Mouse (Mus musculus): ENCODE measurements around the gene Nkx2-3. TPM values are rescaled to one million over a fixed set of nuclear protein-coding genes. Genes with fewer than 3 reads are reported as not detected.
A peak's percentile ranks its signal among the peaks of the same experiment; 100 is the strongest.

The Nkx2-3 gene
- total RNA-seq, 2 experiments from 2014 or later = 0.28 TPM; not detected in 1

- DNase-seq (ENCODE audit: low spot score in 2 of 2) = no peak
Measured at GRCm38 (mm10) chr19:43617761-43618349, 5.7 kb downstream of the Nkx2-3 start.

DNA sequence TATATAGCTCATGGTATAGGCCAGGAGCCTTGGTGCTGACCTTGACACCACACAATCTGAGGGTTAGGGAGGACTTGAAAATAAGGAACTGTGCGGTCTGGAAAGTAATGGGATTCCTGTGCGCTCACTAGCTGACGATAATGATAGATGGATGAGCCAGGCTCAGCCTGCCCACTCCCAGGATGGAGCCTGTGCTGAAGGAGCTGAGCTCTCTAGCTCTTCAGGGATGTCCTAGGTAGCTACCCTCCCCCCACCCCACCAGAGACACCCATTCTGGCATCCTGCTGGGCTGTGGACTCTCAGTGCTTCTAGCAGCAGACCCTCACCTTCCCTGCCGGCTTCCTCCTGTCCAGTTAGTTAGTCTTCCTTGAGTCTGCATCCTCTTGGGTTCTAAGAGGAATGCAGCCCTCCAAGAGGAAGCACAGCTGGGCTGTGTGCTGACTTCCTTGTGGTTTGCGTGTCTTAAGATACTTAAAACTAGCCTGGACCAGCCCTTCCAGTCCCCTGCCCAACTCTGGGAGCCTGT lies 6.4 kb downstream of the Nkx2-3 start:
- DNase-seq (ENCODE audit: low spot score in 2 of 2) = no peak

DNA sequence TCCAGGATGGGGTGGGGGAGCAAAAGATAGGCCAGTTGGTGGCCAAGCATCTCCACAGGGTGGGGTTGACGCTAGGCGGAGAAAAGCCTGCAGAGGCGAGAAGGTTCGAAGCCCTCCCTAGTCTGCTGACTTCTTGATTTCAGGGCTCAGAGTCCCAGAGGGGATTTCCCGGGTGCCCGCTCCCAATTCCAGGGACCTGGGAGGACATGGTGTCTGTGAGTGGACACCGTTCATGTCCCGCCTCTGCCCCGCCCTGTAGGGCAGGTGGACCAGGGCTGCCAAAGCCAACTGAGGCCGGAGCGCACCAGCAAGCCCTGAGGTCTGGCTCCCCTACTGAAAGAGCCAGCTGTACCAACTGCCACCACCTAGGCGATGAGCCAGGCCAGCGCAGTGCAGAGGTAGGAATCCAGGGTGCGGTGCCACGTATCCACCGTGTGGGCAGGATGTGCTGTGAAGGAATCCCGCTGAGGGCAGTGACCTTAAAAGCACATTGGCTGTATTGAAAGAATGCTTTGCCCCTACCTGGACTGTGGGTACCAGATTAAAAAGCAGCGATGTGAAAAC lies 7.9 kb downstream of the Nkx2-3 start:
- DNase-seq (ENCODE audit: low spot score in 2 of 2) = no peak

DNA sequence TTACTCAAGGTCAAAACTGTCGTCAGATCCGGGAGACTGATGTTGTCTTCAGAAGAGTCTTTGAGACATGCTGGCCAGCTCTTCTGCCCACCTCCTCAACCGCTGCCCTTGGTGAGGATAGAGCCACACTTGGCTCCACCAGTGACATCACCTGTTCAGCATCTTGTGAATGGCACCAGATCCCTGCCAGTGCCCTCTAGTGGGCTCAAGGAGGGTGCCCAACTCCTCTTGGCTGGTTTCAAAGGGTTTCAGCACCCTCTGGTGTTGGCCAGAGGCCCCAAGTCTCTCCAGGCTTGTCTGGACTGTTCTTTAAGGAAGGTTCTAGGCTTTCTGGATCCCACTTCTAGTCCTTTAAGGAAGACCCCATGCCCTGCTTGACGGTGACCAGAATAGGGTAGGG lies 11.8 kb downstream of the Nkx2-3 start:
- peak in 1 of 2 experiments; percentile 52 for DNase-seq (ENCODE audit: low spot score in 2 of 2)

DNA sequence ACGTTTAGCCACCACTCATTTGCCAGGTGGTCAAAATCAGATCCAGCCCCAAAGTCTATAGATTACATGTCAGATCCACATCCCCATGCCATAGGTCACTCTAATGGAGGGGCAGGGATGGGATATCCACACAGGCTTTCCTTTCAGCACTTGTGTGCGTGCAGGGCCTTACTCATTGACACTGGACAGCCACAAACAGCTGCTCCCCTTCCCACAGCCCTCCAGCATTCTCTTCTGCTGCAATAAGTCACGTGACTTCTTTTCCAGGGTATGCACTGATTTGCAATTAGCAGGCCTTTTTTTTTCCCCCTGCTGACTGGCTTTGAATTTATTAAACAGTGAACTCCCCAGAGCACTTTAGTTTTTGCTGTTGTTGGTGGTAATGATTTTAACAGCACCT lies 14.0 kb downstream of the Nkx2-3 start:
- no peak for DNase-seq (ENCODE audit: low spot score in 2 of 2)

- DNase-seq (ENCODE audit: low spot score in 2 of 2) = no peak
Measured at GRCm38 (mm10) chr19:43627345-43627744, 15.2 kb downstream of the Nkx2-3 start.

DNA sequence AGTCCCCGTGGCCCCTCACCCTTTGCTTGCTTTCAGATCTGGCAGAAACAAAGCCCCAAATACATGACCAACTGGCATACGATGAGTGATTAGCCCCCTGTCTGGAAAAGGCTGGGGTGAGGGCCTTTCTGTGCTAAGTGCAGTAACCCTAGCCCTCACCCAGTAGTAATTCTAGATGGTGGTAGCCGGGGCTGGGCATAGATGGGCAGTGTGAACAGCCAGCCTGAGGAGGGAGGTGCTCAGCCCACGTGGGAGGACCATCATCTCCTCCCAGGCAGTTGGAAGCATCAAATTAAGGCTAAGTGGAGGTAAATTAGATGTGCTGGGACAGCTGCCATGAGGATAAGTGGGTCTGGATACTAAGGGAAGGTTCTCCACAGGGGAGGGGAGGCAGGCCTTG lies 17.0 kb downstream of the Nkx2-3 start:
- no peak for DNase-seq (ENCODE audit: low spot score in 2 of 2)

DNA sequence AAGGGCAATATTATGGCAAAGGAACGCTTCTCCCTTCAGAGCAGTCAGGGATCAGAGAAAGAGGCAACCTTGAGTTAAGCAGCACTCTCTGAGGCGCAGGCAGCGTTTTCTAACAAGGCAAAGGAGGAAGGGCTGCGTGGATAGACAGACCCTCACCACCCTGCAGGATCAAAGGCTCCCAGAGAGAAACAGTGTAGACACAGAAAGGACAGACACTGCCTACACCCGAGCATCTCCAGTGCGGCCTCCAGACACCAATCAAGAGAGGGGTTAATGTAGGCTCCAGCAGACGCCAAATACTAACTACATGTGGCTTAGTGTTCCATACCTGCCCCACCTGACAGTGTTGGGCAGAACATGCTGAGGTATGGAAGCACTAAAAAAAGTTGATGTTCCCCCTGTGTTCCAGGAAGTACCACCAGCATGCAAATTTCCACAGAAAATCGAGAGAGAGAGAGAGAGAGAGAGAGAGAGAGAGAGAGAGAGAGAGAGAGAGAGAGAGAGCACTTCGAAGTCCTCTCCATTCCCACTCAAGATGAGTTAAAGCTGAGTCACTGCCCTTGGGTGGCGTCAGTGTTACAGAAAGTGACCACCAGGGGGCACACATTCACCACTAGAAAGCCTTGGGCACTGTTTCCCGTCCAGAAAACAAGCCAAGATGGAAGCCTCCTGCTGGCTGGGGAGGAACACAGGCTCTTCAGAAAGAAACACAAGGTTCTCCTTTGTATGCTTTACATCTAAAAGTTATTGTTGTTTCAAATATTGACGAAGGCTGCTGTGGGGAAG lies 18.5 kb downstream of the Nkx2-3 start:
- peak; percentile 53 to 65 for DNase-seq (ENCODE audit: low spot score in 2 of 2)

DNA sequence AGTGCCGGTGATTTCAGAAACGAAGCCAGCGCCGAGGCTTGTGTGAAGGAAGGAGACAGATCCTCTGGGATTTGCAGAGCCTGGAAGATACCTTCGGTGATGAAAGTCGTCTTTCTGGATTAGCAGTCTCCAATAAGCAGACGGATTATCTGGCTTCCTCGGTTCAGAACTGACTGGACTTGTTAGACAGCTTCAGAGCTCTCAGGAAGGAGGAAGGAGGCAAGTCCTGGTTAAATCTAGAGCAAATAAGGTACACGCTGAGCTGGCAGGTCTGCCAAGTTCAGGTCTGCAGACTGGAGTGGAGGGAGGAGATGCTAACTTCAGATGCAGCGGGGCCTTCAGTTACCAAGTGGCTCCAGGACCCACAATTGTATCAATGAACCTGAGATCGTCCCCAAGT lies 29.7 kb downstream of the Nkx2-3 start:
- no peak for DNase-seq (ENCODE audit: low spot score in 2 of 2)

GRCm38 (mm10) chr19:43642843-43643242 lies 30.7 kb downstream of the Nkx2-3 start:
- no peak for DNase-seq (ENCODE audit: low spot score in 2 of 2)

GRCm38 (mm10) chr19:43645508-43645907 lies 33.4 kb downstream of the Nkx2-3 start:
- no peak for DNase-seq (ENCODE audit: low spot score in 2 of 2)

DNA sequence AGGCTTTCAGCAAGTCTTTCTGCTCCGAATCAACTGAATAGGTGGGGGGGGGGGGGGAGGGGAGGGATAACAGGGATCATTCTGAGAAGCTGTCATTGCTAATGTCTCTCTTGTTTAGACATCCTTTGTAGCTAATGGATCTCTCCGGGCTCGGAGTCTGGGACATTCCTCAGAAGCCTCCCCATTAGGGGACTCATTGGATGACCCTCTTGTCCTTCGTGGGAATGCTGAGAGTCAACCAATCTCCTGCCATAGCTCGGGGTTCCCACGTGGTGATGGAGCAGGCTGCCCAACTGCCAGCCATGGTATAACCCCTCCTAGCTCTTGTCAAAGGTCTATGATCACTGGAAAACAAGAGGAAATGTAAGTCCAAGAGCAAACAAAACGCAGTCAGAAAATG lies 34.7 kb downstream of the Nkx2-3 start:
- no peak for DNase-seq (ENCODE audit: low spot score in 2 of 2)

DNA sequence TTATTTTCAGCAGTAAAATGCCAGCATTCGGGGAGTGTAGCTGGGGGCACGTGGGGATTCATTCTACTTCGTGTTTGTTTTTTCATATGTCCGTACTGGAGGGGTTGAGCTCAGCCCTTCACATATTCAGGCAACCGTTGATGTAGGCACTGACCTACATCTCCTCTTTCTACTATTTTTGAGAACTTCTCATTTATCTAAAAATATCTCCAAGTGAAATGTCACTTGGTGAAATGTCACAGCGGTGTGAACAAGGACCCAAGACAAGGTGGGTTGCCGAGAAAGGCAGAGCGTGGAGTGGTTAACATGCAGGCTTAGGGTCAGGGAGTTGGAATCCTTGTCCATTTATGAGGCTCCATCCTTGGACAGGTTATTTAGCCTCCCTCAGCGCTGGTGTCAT lies 35.1 kb downstream of the Nkx2-3 start:
- DNase-seq (ENCODE audit: low spot score in 2 of 2) = no peak

GRCm38 (mm10) chr19:43648343-43648742 lies 36.2 kb downstream of the Nkx2-3 start:
- DNase-seq (ENCODE audit: low spot score in 2 of 2) = no peak

GRCm38 (mm10) chr19:43651241-43651785 lies 39.2 kb downstream of the Nkx2-3 start:
- DNase-seq (ENCODE audit: low spot score in 2 of 2) = no peak

DNA sequence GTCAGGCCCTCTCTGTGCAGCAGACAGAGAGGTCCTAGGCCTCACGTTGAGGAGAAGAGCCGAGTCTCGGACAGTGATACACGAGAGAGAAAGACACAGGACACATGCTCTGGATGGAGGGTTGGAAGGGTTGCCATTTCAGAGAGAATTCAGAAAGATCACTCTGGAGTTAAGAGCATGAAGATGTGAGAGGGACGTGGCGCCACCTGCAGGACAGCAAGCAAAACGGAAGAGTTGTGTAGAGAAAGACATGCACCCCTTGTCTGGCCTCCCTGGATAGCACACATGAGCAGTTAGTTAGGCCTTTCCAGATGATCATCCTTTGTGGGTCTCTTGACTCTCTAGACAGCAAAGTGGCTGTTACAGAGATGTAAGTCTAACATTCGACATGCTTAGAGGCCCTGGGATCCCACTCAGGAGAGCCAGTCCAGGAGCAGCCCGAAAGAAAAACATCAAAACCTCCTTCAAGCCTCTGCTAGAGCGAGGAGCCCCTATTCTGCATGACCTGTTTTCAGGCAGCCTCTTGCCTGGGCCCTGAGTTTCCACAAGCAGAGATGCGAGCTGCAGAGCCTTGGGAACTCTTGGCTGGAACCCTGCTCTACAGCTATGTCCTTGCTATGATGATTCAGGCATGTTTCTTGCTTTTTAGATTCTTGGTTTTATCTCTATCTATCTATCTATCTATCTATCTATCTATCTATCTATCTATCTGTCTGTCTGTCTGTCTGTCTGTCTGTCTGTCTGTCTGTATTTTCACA lies 43.8 kb downstream of the Nkx2-3 start:
- DNase-seq (ENCODE audit: low spot score in 2 of 2) = peak in 1 of 2 experiments; percentile 52

GRCm38 (mm10) chr19:43659632-43660031 lies 47.5 kb downstream of the Nkx2-3 start:
- DNase-seq (ENCODE audit: low spot score in 2 of 2) = no peak

DNA sequence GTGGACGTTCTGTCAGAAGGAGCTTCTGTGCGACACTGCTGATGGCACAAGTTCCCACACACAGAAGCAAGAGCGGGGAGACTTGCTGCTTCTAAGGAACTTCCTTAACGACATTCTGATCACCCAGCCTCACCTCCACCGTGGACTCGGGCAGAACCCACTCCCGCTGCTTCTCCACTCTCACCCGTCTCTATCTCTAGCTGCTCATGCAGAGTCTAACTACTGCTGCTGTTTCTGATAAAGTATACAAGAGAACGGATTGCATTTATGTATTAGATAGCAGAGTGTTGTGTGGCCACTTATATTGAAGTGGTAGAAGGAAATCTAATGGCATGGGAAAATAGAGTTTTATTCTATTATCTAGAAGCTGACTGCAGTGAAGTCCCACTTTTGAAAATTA lies 48.6 kb downstream of the Nkx2-3 start:
- no peak for DNase-seq (ENCODE audit: low spot score in 2 of 2)

- DNase-seq (ENCODE audit: low spot score in 2 of 2) = no peak
Measured at GRCm38 (mm10) chr19:43662176-43662967, 50.2 kb downstream of the Nkx2-3 start.

- DNase-seq (ENCODE audit: low spot score in 2 of 2) = no peak
Measured at GRCm38 (mm10) chr19:43663471-43663870, 51.3 kb downstream of the Nkx2-3 start.

Data from adrenal gland, postnatal 4 days (tissue).